Mouse (Mus musculus) CH12.LX (cell line): ENCODE measurements at regions not wholly inside any gene's neighbourhood (a gene's known extent, or its start where the extent isn't known, plus 50 kb on each side); places are given as distances from the start of the nearest gene placed in this dataset.

Experiments
- DNase-seq: peaks from one replicate; pipeline ENCODE4 v3.0.0-alpha.2; 2013; ENCODE audit errors: extremely low read depth
- H3K27ac ChIP-seq: 2 replicates; pipeline ENCODE4 v1.5.1; 2012; ENCODE audit warnings: low read depth, mild to moderate bottlenecking, control low read depth, moderate library complexity; ENCODE audit not compliant: insufficient read depth
- H3K27me3 ChIP-seq: replicated peaks from 2 replicates; pipeline ENCODE3; 2012; ENCODE audit warnings: inconsistent platforms
- H3K36me3 ChIP-seq, 2 experiments: replicated peaks in 1 of 2; 2 replicates each; pipeline versions ENCODE3 to v1.6.1; 2012; ENCODE audit warnings: inconsistent platforms in 1 of 2, low read length in 1 of 2, mild to moderate bottlenecking in 1 of 2, mixed read lengths in 1 of 2, moderate library complexity in 1 of 2; ENCODE audit not compliant: control insufficient read depth in 1 of 2, insufficient read depth in 1 of 2
- H3K4me1 ChIP-seq, 2 experiments: 2 replicates each; pipeline ENCODE4 v1.6.1; 2012; ENCODE audit warnings: inconsistent platforms in 1 of 2, moderate library complexity in 1 of 2; ENCODE audit not compliant: insufficient read depth in 2 of 2, control insufficient read depth in 1 of 2
- H3K4me2 ChIP-seq: 2 replicates; pipeline ENCODE4 v1.6.1; 2012; ENCODE audit warnings: low read depth, mild to moderate bottlenecking, control low read depth; ENCODE audit not compliant: poor library complexity, insufficient read depth, severe bottlenecking
- H3K4me3 ChIP-seq, 3 experiments: fragments of 150-350 bp in 1 of 3; sonication (generic) in 1 of 3; replicated peaks in 1 of 3; 2 replicates each; pipeline versions ENCODE3 to v1.5.1; 2011 to 2012; ENCODE audit warnings: low read depth in 2 of 3, low read length in 2 of 3, mild to moderate bottlenecking in 2 of 3, moderate library complexity in 2 of 3, control low read depth in 1 of 3, improper control_type of control experiment in 1 of 3, inconsistent platforms in 1 of 3, mixed read lengths in 1 of 3; ENCODE audit not compliant: poor library complexity in 1 of 3
- H3K79me2 ChIP-seq: replicated peaks from 2 replicates; pipeline ENCODE4 v1.6.1; 2012; ENCODE audit warnings: mild to moderate bottlenecking, moderate library complexity; ENCODE audit not compliant: control insufficient read depth, poor library complexity, insufficient read depth, severe bottlenecking; ENCODE audit errors: extremely low read depth
- H3K9ac ChIP-seq: 2 replicates; pipeline ENCODE4 v1.6.1; 2012; ENCODE audit warnings: low read depth, mild to moderate bottlenecking, control low read depth, moderate library complexity; ENCODE audit not compliant: insufficient read depth
- H3K9me3 ChIP-seq: replicated peaks from 2 replicates; pipeline ENCODE3; 2012; ENCODE audit warnings: low read length, inconsistent platforms, mixed read lengths
- CHD2 ChIP-seq: IDR thresholded peaks from 2 replicates; pipeline ENCODE4 v1.6.1; 2011; ENCODE audit warnings: low read length, improper control_type of control experiment
- CTCF ChIP-seq, 2 experiments: IDR thresholded peaks in 1 of 2; conservative IDR thresholded peaks in 1 of 2; 2 replicates each; pipeline ENCODE4 v1.5.1; 2011 to 2012; ENCODE audit warnings: low read depth in 2 of 2, low read length in 2 of 2, improper control_type of control experiment in 1 of 2, inconsistent platforms in 1 of 2, mild to moderate bottlenecking in 1 of 2, moderate library complexity in 1 of 2
- EP300 ChIP-seq: IDR thresholded peaks from 2 replicates; pipeline ENCODE4 v1.6.1; 2011; ENCODE audit warnings: low read length, improper control_type of control experiment
- GABPA ChIP-seq: IDR thresholded peaks from 2 replicates; pipeline ENCODE4 v1.6.1; 2012; ENCODE audit warnings: low read depth, low read length, improper control_type of control experiment, inconsistent platforms; ENCODE audit not compliant: insufficient replicate concordance
- HCFC1 ChIP-seq: IDR thresholded peaks from 2 replicates; pipeline ENCODE4 v1.6.1; 2012; ENCODE audit warnings: low read depth, mild to moderate bottlenecking, inconsistent platforms, low read length, improper control_type of control experiment
- MAX ChIP-seq: IDR thresholded peaks from 2 replicates; pipeline ENCODE4 v1.6.1; 2011; ENCODE audit warnings: low read length, improper control_type of control experiment
- MAZ ChIP-seq: IDR thresholded peaks from 2 replicates; pipeline ENCODE4 v1.6.1; 2012; ENCODE audit warnings: low read depth, mild to moderate bottlenecking, inconsistent platforms, low read length, improper control_type of control experiment, moderate library complexity
- PAX5 ChIP-seq: IDR thresholded peaks from 2 replicates; pipeline ENCODE4 v1.6.1; 2012; ENCODE audit warnings: low read length, inconsistent platforms, mixed read lengths
- SMC3 ChIP-seq: IDR thresholded peaks from 2 replicates; pipeline ENCODE4 v1.6.1; 2011; ENCODE audit warnings: low read depth, low read length, improper control_type of control experiment
- TCF12 ChIP-seq: IDR thresholded peaks from 2 replicates; pipeline ENCODE4 v1.6.1; 2014; ENCODE audit warnings: low read depth, mild to moderate bottlenecking, inconsistent platforms, low read length, improper control_type of control experiment
- UBTF ChIP-seq: IDR thresholded peaks from 2 replicates; pipeline ENCODE4 v1.6.1; 2012; ENCODE audit warnings: low read depth, mild to moderate bottlenecking, inconsistent platforms, low read length, improper control_type of control experiment, moderate library complexity
- USF2 ChIP-seq: conservative IDR thresholded peaks from 2 replicates; pipeline ENCODE4 v1.6.1; 2011; ENCODE audit warnings: low read depth, low read length, improper control_type of control experiment
- ZC3H11A ChIP-seq: IDR thresholded peaks from 2 replicates; pipeline ENCODE4 v1.6.1; 2012; ENCODE audit warnings: low read depth, mild to moderate bottlenecking, inconsistent platforms, low read length, improper control_type of control experiment
- ZKSCAN1 ChIP-seq: IDR thresholded peaks from 2 replicates; pipeline ENCODE4 v1.6.1; 2012; ENCODE audit warnings: low read depth, inconsistent platforms, low read length, improper control_type of control experiment, borderline replicate concordance
- dilution Hi-C: fragments of 300-500 bp; cut with MboI; formaldehyde crosslinking; loops from 2 replicates; pipeline ENCODE4 v1.14.3; 2020; ENCODE audit warnings: low sequenced_read_pairs; ENCODE audit not compliant: extremely low pct_unique_long_range_greater_than_20kb, extremely low pct_ligation_motif_present
- in situ Hi-C: fragments of 300-500 bp; cut with MboI; formaldehyde crosslinking; loops from 3 replicates; pipeline ENCODE4 v1.14.3; 2019; ENCODE audit warnings: low sequenced_read_pairs, low pct_ligation_motif_present, low pct_unique_long_range_greater_than_20kb, mixed read lengths

GRCm38 (mm10) chr12:27945411-27945810 is 603.0 kb upstream of the Sox11 start:
- no peak overlapping the region for H3K9ac ChIP-seq
- H3K9me3 ChIP-seq = peaks cover 67% of the 10 kb centered on the region
- H3K79me2 ChIP-seq = no peaks in the 10 kb centered on the region
- no peak overlapping the region for H3K27ac ChIP-seq
- H3K36me3 ChIP-seq = no peaks in the 10 kb centered on the region
- no peak for TF ChIP-seq CTCF (conservative IDR thresholded peaks at IDR 0.05 in 1 of 2, IDR thresholded peaks at IDR 0.05 in 1 of 2; ENCODE audit: low read depth in 2 of 2, low read length in 2 of 2)
- TF ChIP-seq SMC3 = no peak
- no peak for TF ChIP-seq EP300
- TF ChIP-seq ZC3H11A = no peak
- TF ChIP-seq ZKSCAN1 = no peak
- TF ChIP-seq USF2 = no peak
- no peak for TF ChIP-seq PAX5
- no peak for TF ChIP-seq GABPA
- TF ChIP-seq UBTF = no peak
- no peak for TF ChIP-seq MAZ
- dilution Hi-C loops (no loop called here), in situ Hi-C loops (no loop called here)
- DNase-seq = no peak
- H3K4me3 ChIP-seq = no peak overlapping the region
- no peaks in the 10 kb centered on the region for H3K27me3 ChIP-seq
- H3K4me2 ChIP-seq = no peak overlapping the region
- H3K4me1 ChIP-seq = no peaks in the 10 kb centered on the region

GRCm38 (mm10) chr12:27941053-27941452 is 598.7 kb upstream of the Sox11 start:
- no peak for TF ChIP-seq CHD2
- no peak for TF ChIP-seq MAX
- TF ChIP-seq ZKSCAN1 = no peak
- no peak for TF ChIP-seq GABPA
- no peak for TF ChIP-seq HCFC1
- no peak for TF ChIP-seq PAX5
- no peak for TF ChIP-seq TCF12
- TF ChIP-seq MAZ = no peak
- no peak overlapping the region for H3K9ac ChIP-seq
- no peak for DNase-seq
- in situ Hi-C loops = no loop called here
- no peak overlapping the region for H3K27ac ChIP-seq
- no peak overlapping the region for H3K4me2 ChIP-seq
- no peaks in the 10 kb centered on the region for H3K36me3 ChIP-seq
- H3K4me3 ChIP-seq = no peak overlapping the region
- H3K79me2 ChIP-seq = no peaks in the 10 kb centered on the region
- H3K27me3 ChIP-seq = no peaks in the 10 kb centered on the region
- H3K4me1 ChIP-seq = no peaks in the 10 kb centered on the region
- peaks cover 64% of the 10 kb centered on the region for H3K9me3 ChIP-seq
- dilution Hi-C loops = no loop called here
